ENCODE assay signal across 13 mouse cellular contexts in genomic region chr7:89051240-89051639, GRCm38 (mm10).
DNase-seq lines count a peak whose midpoint lies in the region; ATAC-seq and TF ChIP-seq lines count a peak whose summit lies in the region.
"Had no signal": no experiment of that assay in that cellular context is flagged by ENCODE, and none has a peak within 500 bp of the region (broad histone marks: within the 10 kb centered on the region; RNA-seq: fewer than 3 reads in every experiment).

No protein-coding gene starts in this region.

- peak overlapping the region; percentile 10; the same call in 1 of the 2 replicates for H3K27ac ChIP-seq in lung, embryonic 15.5 days
- H3K27ac ChIP-seq in hindbrain, postnatal 0 days: no peak overlapping the region
- H3K27ac ChIP-seq in forebrain, embryonic 15.5 days (replicated peaks): no peak overlapping the region
- H3K27ac ChIP-seq: liver, embryonic 14.5 days had no signal

- no peak for ATAC-seq in lung, embryonic 15.5 days (ENCODE audit: borderline replicate concordance, extremely low read depth, low FRiP score, low TSS enrichment)
- ATAC-seq in hindbrain, postnatal 0 days: peak; percentile 58
- ATAC-seq in forebrain, embryonic 15.5 days (replicated peaks): no peak
- ATAC-seq: inflammation-experienced regulatory T-cells, adult 6 months had no signal

- no peak overlapping the region for H3K9ac ChIP-seq in lung, embryonic 15.5 days
- no peak overlapping the region for H3K9ac ChIP-seq in hindbrain, postnatal 0 days (replicated peaks; ENCODE audit: low read length)
- H3K9ac ChIP-seq in forebrain, embryonic 15.5 days (replicated peaks): no peak overlapping the region
- H3K9ac ChIP-seq: liver, embryonic 14.5 days had no signal

- intact Hi-C loops in heart, postnatal 10 days (cut with DNase I): no loop called here

- no peak overlapping the region for H3K4me2 ChIP-seq in lung, embryonic 15.5 days
- no peak overlapping the region for H3K4me2 ChIP-seq in hindbrain, postnatal 0 days (ENCODE audit: low read depth, low read length)
- H3K4me2 ChIP-seq in forebrain, embryonic 15.5 days (replicated peaks): no peak overlapping the region
- H3K4me2 ChIP-seq: heart, embryonic 11.5 days had no signal

- no peaks in the 10 kb centered on the region for H3K9me3 ChIP-seq in lung, embryonic 15.5 days
- H3K9me3 ChIP-seq in hindbrain, postnatal 0 days (ENCODE audit: low read length): no peaks in the 10 kb centered on the region
- H3K9me3 ChIP-seq in forebrain, embryonic 15.5 days: no peaks in the 10 kb centered on the region
- H3K9me3 ChIP-seq: megakaryocyte, embryonic 14.5 days had no signal

- H3K4me3 ChIP-seq in lung, embryonic 15.5 days: no peak overlapping the region
- no peak overlapping the region for H3K4me3 ChIP-seq in hindbrain, postnatal 0 days (ENCODE audit: low read length)
- no peak overlapping the region for H3K4me3 ChIP-seq in forebrain, embryonic 15.5 days
- H3K4me3 ChIP-seq: megakaryocyte, embryonic 14.5 days had no signal

- no peaks in the 10 kb centered on the region for H3K27me3 ChIP-seq in lung, embryonic 15.5 days
- H3K27me3 ChIP-seq in hindbrain, postnatal 0 days (ENCODE audit: insufficient read depth, low read length): no peaks in the 10 kb centered on the region
- H3K27me3 ChIP-seq in forebrain, embryonic 15.5 days: no peaks in the 10 kb centered on the region
- H3K27me3 ChIP-seq: CH12.LX; megakaryocyte, embryonic 14.5 days had no signal

- DNase-seq in cerebellum, postnatal 25 days: peak; percentile 4 to 7
- DNase-seq in cerebellum, adult 11 months: no peak
- no peak for DNase-seq in lung, postnatal 36 days
- peak; percentile 30 for DNase-seq in hindbrain, postnatal 0 days (ENCODE audit: low spot score)
- DNase-seq in right cerebral cortex, postnatal 14 days: peak; percentile 5
- no peak for DNase-seq in heart, postnatal 10 days

- WGBS in lung, embryonic 15.5 days: 50% methylated on average over 5 of the region's 5 CpGs
- WGBS in hindbrain, postnatal 0 days: 38% methylated on average over 5 of the region's 5 CpGs
- 60% methylated on average over 5 of the region's 5 CpGs for WGBS in forebrain, embryonic 15.5 days

- no peak for TF ChIP-seq CTCF in hindbrain, postnatal 0 days (IDR thresholded peaks at IDR 0.05; ENCODE audit: low read depth)

- H3K4me1 ChIP-seq in lung, embryonic 15.5 days: no peaks in the 10 kb centered on the region
- H3K4me1 ChIP-seq in hindbrain, postnatal 0 days (ENCODE audit: insufficient read depth, low read length): no peaks in the 10 kb centered on the region
- H3K4me1 ChIP-seq in forebrain, embryonic 15.5 days: no peaks in the 10 kb centered on the region
- H3K4me1 ChIP-seq: megakaryocyte, embryonic 14.5 days had no signal

- no peaks in the 10 kb centered on the region for H3K36me3 ChIP-seq in lung, embryonic 15.5 days
- no peaks in the 10 kb centered on the region for H3K36me3 ChIP-seq in hindbrain, postnatal 0 days (ENCODE audit: insufficient read depth, low read length)
- no peaks in the 10 kb centered on the region for H3K36me3 ChIP-seq in forebrain, embryonic 15.5 days

Comparison
In these comparisons a context has a peak if more than half of its experiments do, and no peak if none do; other contexts are left out.
1. DNase-seq: peak in cerebellum, postnatal 25 days (2 of 2), hindbrain, postnatal 0 days (single experiment) and right cerebral cortex, postnatal 14 days (single experiment); none in cerebellum, adult 11 months (single experiment), lung, postnatal 36 days (single experiment) and heart, postnatal 10 days (0 of 2).